Mouse (Mus musculus) neutrophil, adult 5-6 weeks (primary cell): ENCODE measurements at regions not wholly inside any gene's neighbourhood (a gene's known extent, or its start where the extent isn't known, plus 50 kb on each side); places are given as distances from the start of the nearest gene placed in this dataset.

Experiments
- ATAC-seq: fragments of 151-379, 151-347 bp; 2 replicates; pipeline ENCODE4 v1.8.0; 2017; ENCODE audit warnings: mild to moderate bottlenecking, moderate TSS enrichment; ENCODE audit not compliant: insufficient number of reproducible peaks, poor library complexity, low FRiP score, severe bottlenecking; ENCODE audit errors: extremely low read depth

DNA sequence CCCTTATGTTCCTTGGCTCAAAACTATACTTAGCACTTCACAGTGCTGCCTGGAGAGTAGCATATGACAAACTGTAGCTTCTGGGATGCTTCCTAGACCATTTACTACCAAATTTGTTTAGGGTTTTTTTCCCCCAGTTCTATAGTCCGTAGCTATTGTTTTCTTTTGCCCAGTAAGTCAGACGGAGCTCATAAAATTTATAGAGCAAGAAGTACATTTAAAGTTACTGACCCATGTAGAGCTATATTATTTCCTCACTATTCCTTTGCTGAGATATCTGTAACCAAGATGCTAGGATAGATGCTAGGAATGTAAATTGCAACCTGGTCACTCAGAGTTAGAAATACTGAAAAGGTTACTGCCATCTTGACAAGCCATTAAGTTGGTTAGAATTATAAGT is 380.4 kb upstream of the Map3k7 start:
- no peak for ATAC-seq

DNA sequence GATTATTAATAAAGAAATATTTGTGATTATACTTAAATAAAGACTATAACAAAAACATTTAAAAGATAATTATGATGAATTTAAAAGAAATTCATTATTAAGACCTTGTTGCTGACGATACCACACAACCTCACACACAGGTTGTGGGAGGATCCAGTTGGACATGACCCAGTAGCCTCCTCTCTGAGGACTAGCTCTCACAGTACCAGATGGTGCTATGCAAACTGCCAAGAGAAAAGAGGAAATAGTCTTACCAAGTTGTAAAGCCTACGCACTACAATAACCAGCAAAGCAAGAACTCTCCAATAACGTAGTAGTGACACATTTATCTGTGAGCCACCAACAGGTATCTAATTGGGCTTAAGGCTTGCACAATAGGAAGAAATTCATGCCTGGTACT is 379.7 kb upstream of the Map3k7 start:
- no peak for ATAC-seq

DNA sequence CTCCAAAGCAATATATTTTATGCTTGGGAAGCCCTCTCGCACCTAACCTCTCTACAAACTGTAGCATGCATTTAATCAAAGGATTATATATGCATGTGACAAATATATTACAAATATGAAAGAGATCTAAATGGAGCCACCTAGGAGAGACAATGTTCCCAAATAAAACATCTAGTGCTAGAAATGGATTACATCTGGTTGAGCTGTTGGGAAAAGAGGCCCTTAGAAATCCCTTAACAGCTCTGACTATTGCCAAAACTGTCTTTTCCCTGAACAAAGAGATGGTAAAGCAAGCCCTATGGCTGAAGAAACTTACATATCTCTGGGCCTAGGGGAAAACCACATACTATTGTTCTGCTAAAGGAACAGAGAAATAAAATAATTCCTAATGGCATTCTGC is 369.8 kb upstream of the Map3k7 start:
- no peak for ATAC-seq

DNA sequence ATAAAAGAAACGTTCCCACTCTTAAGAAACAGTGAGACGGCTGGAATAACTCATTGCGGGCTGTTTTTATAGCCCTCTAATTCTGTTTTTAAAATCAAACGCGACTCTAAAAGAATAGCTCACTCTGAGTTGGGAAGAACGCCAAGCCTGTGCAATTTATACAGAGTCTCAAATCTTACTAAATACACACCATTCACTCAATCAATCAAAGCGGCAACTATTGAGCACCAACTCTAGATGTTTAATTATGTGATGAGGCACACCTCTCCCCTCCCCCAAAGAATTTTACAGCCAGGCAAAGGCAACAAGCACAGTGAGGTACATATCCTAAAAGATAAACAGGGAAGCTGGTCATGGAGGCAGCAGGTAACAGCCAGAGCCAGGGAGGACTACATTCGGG is 362.4 kb upstream of the Map3k7 start:
- ATAC-seq, result no peak

DNA sequence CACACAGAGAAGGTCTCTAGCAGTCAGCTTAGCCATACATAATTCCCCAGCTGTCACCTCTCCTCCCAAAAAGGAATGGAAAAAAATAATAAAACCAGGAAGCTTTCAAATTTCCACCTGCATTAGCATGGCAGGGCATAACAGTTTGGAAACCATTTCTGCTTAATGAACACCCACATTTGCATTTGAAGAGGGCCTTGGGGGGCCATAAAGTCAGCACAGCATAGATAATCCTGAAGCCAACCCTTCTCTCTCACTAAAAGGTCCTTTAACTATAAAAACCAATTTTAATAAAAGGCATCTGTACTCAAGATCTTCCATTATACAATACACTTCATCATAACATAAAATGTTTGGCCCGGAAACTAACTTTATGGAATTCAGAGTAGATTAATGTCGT is 360.1 kb upstream of the Map3k7 start:
- no peak for ATAC-seq

DNA sequence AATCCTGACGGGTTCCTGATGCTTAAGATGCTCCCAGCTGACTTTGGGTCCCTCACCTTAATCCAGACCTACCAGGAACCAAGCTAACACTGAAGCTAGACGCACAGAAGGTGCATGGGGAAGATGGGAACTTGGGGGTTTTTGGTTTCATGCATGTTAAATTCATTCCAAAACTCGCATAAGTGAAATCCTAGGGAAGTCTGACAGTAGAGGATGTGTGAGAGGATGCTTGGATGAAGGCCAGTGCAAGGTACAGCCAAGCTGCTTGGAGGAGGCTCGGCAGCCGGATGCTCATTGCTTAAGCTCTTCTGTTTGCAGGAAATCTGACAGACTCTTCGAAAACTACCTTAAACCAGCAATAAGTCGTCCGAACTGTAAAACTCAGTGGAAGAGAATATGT is 355.1 kb upstream of the Map3k7 start:
- no peak for ATAC-seq

DNA sequence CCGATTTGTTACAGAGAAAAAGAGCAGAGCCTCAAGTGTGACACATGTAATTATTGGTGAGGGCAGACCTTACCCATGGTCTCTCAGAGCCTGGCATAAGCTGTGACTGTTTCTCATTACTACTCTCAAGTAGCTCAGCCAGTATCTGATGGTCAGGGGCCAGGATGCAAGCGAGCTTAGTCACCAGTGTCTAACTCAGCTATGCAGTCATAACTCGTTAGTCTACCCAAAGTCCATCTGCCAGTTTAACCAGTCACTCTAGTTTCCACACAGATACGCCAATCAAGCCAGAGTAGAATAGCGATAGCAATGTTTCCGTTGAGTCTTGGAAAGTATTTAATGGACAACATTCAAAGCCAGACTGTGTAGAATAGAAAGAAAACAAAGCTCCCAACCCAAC is 354.3 kb upstream of the Map3k7 start:
- no peak for ATAC-seq

DNA sequence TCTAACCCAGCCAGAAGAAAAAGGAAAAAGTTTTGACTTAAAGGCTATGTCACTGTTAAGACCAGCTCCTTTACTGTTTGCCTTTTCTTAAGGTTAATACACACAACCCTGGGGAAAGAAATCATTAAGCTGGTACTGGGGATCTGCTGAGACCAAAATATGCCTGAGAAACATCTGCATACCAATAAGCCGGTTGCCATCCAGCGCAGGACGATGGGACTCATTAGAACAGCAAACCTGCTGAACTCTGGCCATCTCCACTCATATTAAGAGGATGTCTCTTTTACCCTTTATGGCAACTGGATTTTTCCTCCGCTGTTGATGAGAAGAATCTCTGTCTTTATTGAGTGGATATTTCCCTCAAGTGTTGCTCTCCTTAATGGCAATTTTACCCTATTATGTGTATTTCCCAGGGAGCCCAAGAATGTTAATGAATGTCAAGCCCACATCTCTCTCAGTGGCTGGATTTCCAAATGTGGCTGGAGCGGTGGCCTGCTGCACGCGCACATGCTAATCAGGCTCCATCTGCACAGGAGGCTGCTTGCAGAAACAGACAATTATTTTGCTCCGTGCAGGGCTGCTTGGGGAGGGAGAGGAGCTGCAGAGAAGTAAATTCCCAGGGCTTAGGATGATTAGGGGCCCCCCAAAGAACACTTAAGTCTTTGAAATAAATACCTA is 351.6 kb upstream of the Map3k7 start:
- no peak for ATAC-seq

DNA sequence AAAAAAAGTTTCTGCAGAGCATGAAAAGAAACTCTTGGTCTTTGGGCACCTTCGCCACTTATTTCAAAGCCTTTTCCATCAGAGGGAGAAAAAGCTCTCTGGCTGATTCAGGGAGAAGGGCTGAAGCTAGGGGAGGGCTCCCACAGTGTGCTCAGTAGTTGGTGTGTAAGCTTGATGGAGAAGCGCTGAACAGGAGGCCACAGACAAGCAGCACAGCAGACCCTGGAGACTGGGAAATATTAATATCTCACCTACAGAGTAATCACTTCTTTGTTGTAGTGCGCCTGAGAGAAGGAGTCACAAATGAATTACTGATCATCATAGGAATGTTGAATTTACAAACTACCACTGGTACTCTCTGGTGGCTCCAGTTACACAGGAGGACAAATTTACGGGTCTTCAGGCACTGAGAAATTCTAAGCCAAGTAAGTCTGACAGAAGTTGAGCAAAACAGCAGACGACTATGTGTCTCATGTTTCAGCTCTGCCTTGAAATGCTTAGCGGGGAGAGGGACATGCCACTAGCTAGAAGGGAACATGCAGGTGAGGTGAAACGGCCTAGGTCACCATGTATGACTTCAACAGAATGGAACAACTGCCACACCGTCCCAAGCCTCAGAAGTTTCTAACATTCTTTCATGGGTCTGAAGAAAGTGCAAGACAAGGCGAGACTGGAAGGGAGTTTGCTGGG is 350.9 kb upstream of the Map3k7 start:
- ATAC-seq, result no peak

DNA sequence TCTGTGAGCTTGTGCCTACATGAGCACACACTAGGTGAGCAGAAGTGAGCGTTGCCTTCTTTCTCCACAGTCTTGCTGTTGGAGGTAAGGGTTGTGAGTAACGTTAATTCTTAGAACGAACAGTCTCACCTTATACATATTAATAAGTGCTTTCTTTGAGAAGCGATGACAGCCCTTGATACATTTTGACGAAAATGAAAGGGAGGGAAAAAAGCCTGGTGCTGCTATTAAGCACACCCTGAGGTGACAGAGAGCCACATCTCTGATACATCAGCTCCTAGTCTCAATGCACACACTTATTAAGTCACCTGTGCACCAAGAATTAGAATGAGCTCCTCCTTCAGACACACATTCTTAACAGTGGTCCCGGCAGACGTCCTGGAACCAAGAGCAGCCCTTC is 346.3 kb upstream of the Map3k7 start:
- ATAC-seq, result no peak

DNA sequence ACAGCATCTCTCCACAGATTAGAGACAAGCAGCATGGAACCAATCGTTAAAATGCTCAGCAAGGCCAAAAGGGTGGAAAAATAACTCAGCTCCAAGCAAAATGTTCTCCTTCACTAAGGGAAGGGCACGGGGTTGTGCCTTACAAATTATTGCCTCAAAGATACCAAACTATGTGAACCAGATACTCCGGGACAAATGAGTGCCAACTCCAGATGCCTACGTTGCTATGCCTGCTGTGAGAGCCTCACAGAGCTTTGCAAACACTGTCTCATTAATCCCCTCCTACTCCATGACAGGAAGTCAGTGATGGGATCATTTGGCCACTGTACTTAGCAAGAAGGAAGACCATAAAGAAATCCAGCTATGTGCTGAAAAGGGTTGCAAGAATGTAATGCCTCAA is 345.9 kb upstream of the Map3k7 start:
- ATAC-seq, result no peak

DNA sequence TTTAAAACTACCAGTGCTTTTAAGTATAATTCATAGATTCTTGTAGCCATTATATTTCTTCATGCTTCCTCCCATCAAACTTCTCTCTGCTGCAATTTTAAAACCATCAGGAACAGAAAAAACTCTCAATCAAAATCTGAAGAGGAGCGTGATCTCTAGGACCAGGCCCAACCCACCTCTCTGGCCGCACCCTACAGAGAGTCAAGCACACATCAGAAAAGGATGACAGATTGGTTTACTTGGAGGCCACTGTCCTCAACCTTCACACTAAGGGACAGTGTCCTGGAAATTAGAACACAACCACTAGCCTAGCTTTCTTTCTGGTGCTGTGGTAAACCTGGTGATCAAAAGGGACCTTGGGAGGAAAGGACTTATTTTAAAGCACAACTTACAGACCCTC is 342.7 kb upstream of the Map3k7 start:
- no peak for ATAC-seq

DNA sequence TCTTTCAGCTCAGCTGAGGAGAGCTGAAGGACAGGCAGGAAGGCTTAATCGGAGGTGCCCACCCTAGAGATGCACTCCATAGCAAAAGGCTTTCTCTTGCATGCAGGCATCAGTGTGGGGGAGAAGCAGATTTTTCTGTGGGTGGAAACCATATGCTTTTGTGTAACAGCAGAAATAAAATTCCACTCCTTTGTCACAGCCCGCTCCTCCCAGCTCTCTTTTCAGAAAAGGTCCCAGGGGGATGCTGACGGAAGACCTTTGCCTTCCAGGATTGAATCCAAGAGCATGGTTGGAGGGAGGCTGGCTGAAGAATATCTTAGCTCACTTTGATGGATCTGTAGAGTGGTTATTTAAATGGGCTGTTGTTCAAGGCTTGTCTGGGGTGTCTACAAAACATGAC is 336.8 kb upstream of the Map3k7 start:
- ATAC-seq, result no peak

DNA sequence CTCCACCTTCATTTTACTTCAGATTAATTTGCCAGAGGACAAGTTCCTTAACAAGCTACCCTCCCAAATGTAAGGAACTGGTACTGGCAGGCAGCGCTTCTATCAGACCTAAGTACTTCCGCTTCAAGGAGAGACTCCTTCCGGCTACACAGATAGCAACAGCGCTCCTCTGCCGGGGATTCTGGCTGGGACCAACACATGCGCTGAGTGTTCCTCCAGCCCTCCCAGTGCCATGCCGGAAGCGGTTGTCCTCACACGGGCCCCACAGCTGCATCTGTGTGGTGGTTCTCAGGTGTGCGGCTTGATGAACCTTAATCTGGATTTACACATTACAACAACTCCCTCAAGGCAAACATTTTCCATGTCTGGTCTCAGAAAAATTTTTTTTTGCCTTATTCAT is 336.1 kb upstream of the Map3k7 start:
- ATAC-seq, result no peak

DNA sequence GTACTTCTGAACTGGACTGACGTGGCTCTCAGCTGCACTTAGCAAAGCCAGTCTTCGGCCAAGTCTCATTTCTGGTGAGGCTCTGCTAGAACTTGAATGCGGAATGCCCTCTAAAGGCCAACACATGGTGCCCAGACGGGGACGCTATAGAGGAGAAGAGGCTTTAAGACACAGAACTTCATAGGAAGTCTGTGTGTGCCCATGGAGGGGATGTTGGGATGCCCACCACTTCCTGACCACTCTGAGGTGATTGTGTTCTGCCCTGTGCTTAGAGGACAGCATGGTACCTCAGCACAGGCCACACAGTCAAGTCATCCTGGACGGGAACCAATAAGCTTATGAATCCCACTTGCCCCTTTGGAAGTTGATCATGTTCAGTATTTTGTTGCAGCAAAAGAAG is 325.3 kb upstream of the Map3k7 start:
- ATAC-seq, result no peak

DNA sequence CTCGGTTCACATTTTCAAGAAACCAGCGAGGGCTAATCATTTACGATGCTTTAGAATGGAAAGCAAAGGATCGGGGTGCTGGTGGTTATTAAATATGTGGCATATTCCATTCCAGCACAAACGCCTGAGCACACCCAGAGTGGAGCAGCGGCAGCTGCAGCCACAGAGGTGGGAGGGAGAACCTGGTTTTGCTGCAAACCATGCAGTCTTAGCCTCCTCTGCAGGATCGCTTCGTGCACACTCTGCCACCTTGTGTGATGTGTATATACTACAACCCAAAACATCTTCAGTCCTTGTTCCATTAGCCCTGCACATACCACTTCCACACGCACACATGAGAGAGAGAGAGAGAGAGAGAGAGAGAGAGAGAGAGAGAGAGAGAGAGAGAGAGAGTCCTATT is 321.7 kb upstream of the Map3k7 start:
- no peak for ATAC-seq

DNA sequence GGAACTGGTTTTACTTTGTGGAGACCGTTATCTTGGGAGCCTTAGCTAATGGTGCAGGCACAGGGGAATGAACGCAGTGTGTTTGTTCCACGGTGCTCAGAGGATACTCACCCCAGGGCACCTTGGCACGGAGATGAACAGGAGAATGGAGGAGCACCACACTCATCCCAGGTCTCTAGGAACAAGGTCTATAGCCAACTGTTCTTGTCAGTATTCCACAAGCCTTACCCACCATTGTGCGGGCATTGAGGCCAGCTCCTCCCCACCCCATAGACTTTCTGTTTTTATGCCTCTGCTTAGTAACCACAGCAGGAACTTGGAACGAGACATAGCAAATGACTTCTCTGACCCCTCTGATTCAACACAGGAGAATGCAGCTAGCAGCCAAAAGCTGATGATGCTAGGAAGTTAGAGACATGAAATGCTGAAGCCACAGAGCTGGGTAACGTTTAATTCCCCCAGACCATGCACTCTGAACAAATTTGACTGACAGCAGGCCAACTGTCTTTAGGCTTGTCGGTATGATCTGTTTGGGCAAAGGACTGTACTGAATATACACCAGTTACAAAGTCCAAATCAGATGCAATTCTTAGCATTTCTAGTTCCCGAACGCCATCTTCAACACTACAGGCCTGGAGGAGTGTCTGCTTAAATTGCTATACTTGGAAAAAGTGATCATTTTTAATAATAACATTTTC is 321.2 kb upstream of the Map3k7 start:
- ATAC-seq, result no peak

DNA sequence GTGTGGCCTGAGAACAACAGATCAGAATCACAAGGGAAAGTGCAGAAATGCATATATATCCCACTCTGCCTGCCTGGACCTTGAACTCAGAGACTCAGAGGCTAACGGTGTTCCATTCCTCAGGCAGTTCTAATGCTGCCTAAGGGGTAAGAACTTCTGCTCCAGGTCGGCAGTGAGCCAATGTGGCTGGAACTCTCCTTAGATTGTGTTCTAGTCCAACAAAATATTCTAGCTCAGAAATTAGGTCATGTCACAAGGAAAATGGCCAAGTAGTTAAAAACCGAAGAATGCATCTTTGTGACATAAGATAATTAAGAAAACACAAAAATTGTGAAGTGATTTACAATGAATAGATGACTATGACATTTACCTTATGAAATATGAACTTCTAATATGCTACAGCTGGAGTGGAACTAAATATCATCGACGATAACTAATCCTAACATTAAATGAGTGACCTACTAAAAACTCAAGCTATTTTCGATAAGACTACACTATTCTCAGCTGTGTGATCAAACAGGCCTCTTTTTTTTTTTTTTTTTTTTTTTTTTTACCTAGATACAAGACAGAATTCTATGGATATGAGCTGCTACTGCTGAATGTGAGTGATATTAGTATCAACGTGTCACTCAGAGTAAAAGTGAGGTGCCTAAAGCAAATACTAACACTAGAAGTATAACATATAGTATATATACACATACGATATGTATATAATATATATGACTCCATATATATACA is 315.1 kb upstream of the Map3k7 start:
- ATAC-seq, result no peak

DNA sequence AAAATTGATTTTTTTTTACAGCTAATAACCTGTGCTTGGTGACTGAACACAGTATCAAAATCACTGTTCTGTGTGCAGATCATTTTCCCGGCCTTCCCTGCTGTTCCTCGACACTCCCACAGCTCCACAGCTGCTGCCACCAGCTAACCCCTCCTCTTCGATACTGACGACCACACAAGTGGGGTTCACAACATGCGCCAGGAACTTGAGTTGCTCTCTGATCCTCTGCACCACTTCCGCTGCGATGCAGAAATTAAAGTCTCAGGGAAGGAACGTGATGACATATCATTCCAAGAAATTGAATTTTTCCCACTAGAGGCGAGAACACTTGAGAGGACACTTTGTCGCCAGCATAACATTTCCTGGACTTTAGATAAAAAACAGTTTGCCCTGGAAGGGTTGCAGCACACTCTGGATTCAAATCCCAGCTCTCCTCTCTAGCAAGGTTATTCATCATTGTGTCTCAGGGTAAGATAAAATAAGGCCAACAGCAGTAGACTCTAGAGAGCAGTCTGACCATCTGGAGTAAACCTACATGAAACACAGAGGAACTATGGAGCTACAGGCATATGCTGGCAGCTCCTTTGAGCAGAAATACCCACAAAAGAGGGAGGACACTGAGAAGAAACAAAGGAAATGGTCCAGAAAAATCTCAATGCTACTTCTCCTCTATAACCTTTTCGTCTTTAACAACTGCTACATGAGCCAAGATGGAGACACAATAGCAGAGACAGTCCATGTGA is 308.4 kb upstream of the Map3k7 start:
- no peak for ATAC-seq
